Mouse (Mus musculus): Measurements from ENCODE around the gene Scd3. TPM values are rescaled to one million over a fixed set of nuclear protein-coding genes. Genes with fewer than 3 reads are reported as not detected.

Gene Scd3
- polyA plus RNA-seq, 1 experiment: 0.05 TPM

- TF ChIP-seq MYOD1 (IDR thresholded peaks at IDR 0.05; ENCODE audit: control insufficient read depth in 1 of 3, insufficient read length in 2 of 3, low read depth in 2 of 3): no peak
- TF ChIP-seq USF1 (IDR thresholded peaks at IDR 0.05; ENCODE audit: low read depth): no peak
- TF ChIP-seq TCF12 (IDR thresholded peaks at IDR 0.05; ENCODE audit: insufficient read depth, poor library complexity, severe bottlenecking): no peak
- H3K27me3 ChIP-seq (ENCODE audit: control insufficient read depth, insufficient read depth, insufficient read length): no peaks in the 10 kb centered on the region
- H3K4me2 ChIP-seq (ENCODE audit: low read depth): no peak overlapping the region
- no peak overlapping the region for H3ac ChIP-seq (ENCODE audit: control insufficient read depth, insufficient read length)
- no peaks in the 10 kb centered on the region for H3K36me3 ChIP-seq (ENCODE audit: control insufficient read depth, insufficient read depth)
- H3K4me3 ChIP-seq: no peak overlapping the region
- no peaks in the 10 kb centered on the region for H3K79me2 ChIP-seq (ENCODE audit: control insufficient read depth, insufficient read depth)
These were observed 4.1 kb upstream of the Scd3 start for GRCm38 (mm10) chr19:44198964-44199363.

- Histone ChIP-seq H3K79me2 (ENCODE audit: control insufficient read depth, insufficient read depth) (no peaks in the 10 kb centered on the region), H3K4me3 (no peak overlapping the region), H3K27me3 (ENCODE audit: control insufficient read depth, insufficient read depth, insufficient read length) (no peaks in the 10 kb centered on the region), H3K36me3 (ENCODE audit: control insufficient read depth, insufficient read depth) (no peaks in the 10 kb centered on the region), H3K4me2 (ENCODE audit: low read depth) (no peak overlapping the region), H3ac (ENCODE audit: control insufficient read depth, insufficient read length) (no peak overlapping the region)
- TF ChIP-seq CEBPB (IDR thresholded peaks at IDR 0.05; ENCODE audit: insufficient read depth, poor library complexity, severe bottlenecking): no peak
- TF ChIP-seq USF1 (IDR thresholded peaks at IDR 0.05; ENCODE audit: low read depth): no peak
- TF ChIP-seq E2F4 (IDR thresholded peaks at IDR 0.05; ENCODE audit: insufficient read depth): no peak
- no peak for TF ChIP-seq REST (IDR thresholded peaks at IDR 0.05; ENCODE audit: insufficient read depth, insufficient read length)
- no peak for TF ChIP-seq MYOG (IDR thresholded peaks at IDR 0.05; ENCODE audit: control insufficient read depth in 1 of 3, insufficient read depth in 1 of 3, insufficient read length in 2 of 3, low read depth in 2 of 3)
- no peak for TF ChIP-seq POLR2A (IDR thresholded peaks at IDR 0.05; ENCODE audit: insufficient read length, low read depth)
- no peak for TF ChIP-seq MAX (IDR thresholded peaks at IDR 0.05; ENCODE audit: low read depth)
- no peak for TF ChIP-seq MYOD1 (IDR thresholded peaks at IDR 0.05; ENCODE audit: control insufficient read depth in 1 of 3, insufficient read length in 2 of 3, low read depth in 2 of 3)
- TF ChIP-seq POLR2AphosphoS2 (IDR thresholded peaks at IDR 0.05; ENCODE audit: insufficient read length, low read depth): no peak
- no peak for TF ChIP-seq SRF (IDR thresholded peaks at IDR 0.05; ENCODE audit: control insufficient read depth, insufficient read length, low read depth)
- TF ChIP-seq TCF3 (IDR thresholded peaks at IDR 0.05; ENCODE audit: insufficient read length, low read depth): no peak
- no peak for TF ChIP-seq TCF12 (IDR thresholded peaks at IDR 0.05; ENCODE audit: insufficient read depth, poor library complexity, severe bottlenecking)
These were observed 4.0 kb downstream of the Scd3 start for GRCm38 (mm10) chr19:44207079-44207478.

GRCm38 (mm10) chr19:44215255-44215654 lies 12.2 kb downstream of the Scd3 start:
- H3K4me2 ChIP-seq (ENCODE audit: low read depth): no peak overlapping the region
- no peak for TF ChIP-seq CEBPB (IDR thresholded peaks at IDR 0.05; ENCODE audit: insufficient read depth, poor library complexity, severe bottlenecking)
- no peak for TF ChIP-seq POLR2A (IDR thresholded peaks at IDR 0.05; ENCODE audit: insufficient read length, low read depth)
- no peak for TF ChIP-seq E2F4 (IDR thresholded peaks at IDR 0.05; ENCODE audit: insufficient read depth)
- no peak for TF ChIP-seq SRF (IDR thresholded peaks at IDR 0.05; ENCODE audit: control insufficient read depth, insufficient read length, low read depth)
- no peak for TF ChIP-seq TCF3 (IDR thresholded peaks at IDR 0.05; ENCODE audit: insufficient read length, low read depth)
- no peak for TF ChIP-seq POLR2AphosphoS2 (IDR thresholded peaks at IDR 0.05; ENCODE audit: insufficient read length, low read depth)
- no peak for TF ChIP-seq MYOD1 (IDR thresholded peaks at IDR 0.05; ENCODE audit: control insufficient read depth in 1 of 3, insufficient read length in 2 of 3, low read depth in 2 of 3)
- TF ChIP-seq REST (IDR thresholded peaks at IDR 0.05; ENCODE audit: insufficient read depth, insufficient read length): no peak
- no peak for TF ChIP-seq USF1 (IDR thresholded peaks at IDR 0.05; ENCODE audit: low read depth)
- no peak for TF ChIP-seq TCF12 (IDR thresholded peaks at IDR 0.05; ENCODE audit: insufficient read depth, poor library complexity, severe bottlenecking)
- TF ChIP-seq MAX (IDR thresholded peaks at IDR 0.05; ENCODE audit: low read depth): no peak
- TF ChIP-seq MYOG (IDR thresholded peaks at IDR 0.05; ENCODE audit: control insufficient read depth in 1 of 3, insufficient read depth in 1 of 3, insufficient read length in 2 of 3, low read depth in 2 of 3): no peak
- no peaks in the 10 kb centered on the region for H3K27me3 ChIP-seq (ENCODE audit: control insufficient read depth, insufficient read depth, insufficient read length)
- H3K79me2 ChIP-seq (ENCODE audit: control insufficient read depth, insufficient read depth): no peaks in the 10 kb centered on the region
- no peaks in the 10 kb centered on the region for H3K36me3 ChIP-seq (ENCODE audit: control insufficient read depth, insufficient read depth)
- H3K4me3 ChIP-seq: no peak overlapping the region
- no peak overlapping the region for H3ac ChIP-seq (ENCODE audit: control insufficient read depth, insufficient read length)

- Histone ChIP-seq H3K4me3 (no peak overlapping the region), H3K36me3 (ENCODE audit: control insufficient read depth, insufficient read depth) (no peaks in the 10 kb centered on the region), H3K4me2 (ENCODE audit: low read depth) (no peak overlapping the region), H3ac (ENCODE audit: control insufficient read depth, insufficient read length) (no peak overlapping the region), H3K79me2 (ENCODE audit: control insufficient read depth, insufficient read depth) (no peaks in the 10 kb centered on the region), H3K27me3 (ENCODE audit: control insufficient read depth, insufficient read depth, insufficient read length) (no peaks in the 10 kb centered on the region)
- TF ChIP-seq MYOG (IDR thresholded peaks at IDR 0.05; ENCODE audit: control insufficient read depth in 1 of 3, insufficient read depth in 1 of 3, insufficient read length in 2 of 3, low read depth in 2 of 3): no peak
- no peak for TF ChIP-seq USF1 (IDR thresholded peaks at IDR 0.05; ENCODE audit: low read depth)
- TF ChIP-seq E2F4 (IDR thresholded peaks at IDR 0.05; ENCODE audit: insufficient read depth): no peak
- TF ChIP-seq MAX (IDR thresholded peaks at IDR 0.05; ENCODE audit: low read depth): no peak
- TF ChIP-seq POLR2A (IDR thresholded peaks at IDR 0.05; ENCODE audit: insufficient read length, low read depth): no peak
- TF ChIP-seq CEBPB (IDR thresholded peaks at IDR 0.05; ENCODE audit: insufficient read depth, poor library complexity, severe bottlenecking): no peak
- TF ChIP-seq REST (IDR thresholded peaks at IDR 0.05; ENCODE audit: insufficient read depth, insufficient read length): no peak
- TF ChIP-seq SRF (IDR thresholded peaks at IDR 0.05; ENCODE audit: control insufficient read depth, insufficient read length, low read depth): no peak
- TF ChIP-seq TCF3 (IDR thresholded peaks at IDR 0.05; ENCODE audit: insufficient read length, low read depth): no peak
- TF ChIP-seq TCF12 (IDR thresholded peaks at IDR 0.05; ENCODE audit: insufficient read depth, poor library complexity, severe bottlenecking): no peak
These were observed 15.0 kb downstream of the Scd3 start for GRCm38 (mm10) chr19:44217958-44218525.

GRCm38 (mm10) chr19:44225728-44226127 lies 22.7 kb downstream of the Scd3 start:
- H3K4me3 ChIP-seq: no peak overlapping the region

More at GRCm38 (mm10) chr19:44225728-44226127, 22.7 kb downstream of the Scd3 start:
- Histone ChIP-seq H3K27me3 (ENCODE audit: control insufficient read depth, insufficient read depth, insufficient read length) (no peaks in the 10 kb centered on the region), H3K36me3 (ENCODE audit: control insufficient read depth, insufficient read depth) (no peaks in the 10 kb centered on the region), H3K79me2 (ENCODE audit: control insufficient read depth, insufficient read depth) (no peaks in the 10 kb centered on the region), H3ac (ENCODE audit: control insufficient read depth, insufficient read length) (no peak overlapping the region), H3K4me2 (ENCODE audit: low read depth) (no peak overlapping the region)
- TF ChIP-seq MAX (IDR thresholded peaks at IDR 0.05; ENCODE audit: low read depth) (no peak), TCF12 (IDR thresholded peaks at IDR 0.05; ENCODE audit: insufficient read depth, poor library complexity, severe bottlenecking) (no peak), E2F4 (IDR thresholded peaks at IDR 0.05; ENCODE audit: insufficient read depth) (no peak), USF1 (IDR thresholded peaks at IDR 0.05; ENCODE audit: low read depth) (no peak), MYOD1 (IDR thresholded peaks at IDR 0.05; ENCODE audit: control insufficient read depth in 1 of 3, insufficient read length in 2 of 3, low read depth in 2 of 3) (no peak), POLR2A (IDR thresholded peaks at IDR 0.05; ENCODE audit: insufficient read length, low read depth) (no peak), TCF3 (IDR thresholded peaks at IDR 0.05; ENCODE audit: insufficient read length, low read depth) (no peak), MYOG (IDR thresholded peaks at IDR 0.05; ENCODE audit: control insufficient read depth in 1 of 3, insufficient read depth in 1 of 3, insufficient read length in 2 of 3, low read depth in 2 of 3) (no peak)
